Mouse (Mus musculus): ENCODE results near the gene Ppp1r27. TPM values are rescaled to one million over a fixed set of nuclear protein-coding genes. Genes with fewer than 3 reads are reported as not detected.
"Not testable (repeated sequence)": the region's sequence is repeated elsewhere in the genome, so short reads cannot be mapped to it uniquely, and the experiment has no call there.

The Ppp1r27 gene
- total RNA-seq (2021), result not detected

GRCm38 (mm10) chr11:120550810-120551440 lies at the start of gene Ppp1r27:
Ppp1r27 (minus strand) TSS chr11:120551132.
- no peak for DNase-seq (ENCODE audit: extremely low spot score in 1 of 2, low spot score in 2 of 2)
- intact Hi-C loops (cut with DNase I), result no loop called here

GRCm38 (mm10) chr11:120600716-120601115 lies 49.8 kb upstream of the Ppp1r27 start:
- intact Hi-C loops (cut with DNase I), result no loop called here
- no peak for DNase-seq (ENCODE audit: extremely low spot score in 1 of 2, low spot score in 2 of 2)

GRCm38 (mm10) chr11:120598990-120599549 lies 48.1 kb upstream of the Ppp1r27 start:
- DNase-seq (ENCODE audit: extremely low spot score in 1 of 2, low spot score in 2 of 2), result no peak
- intact Hi-C loops (cut with DNase I), result no loop called here

GRCm38 (mm10) chr11:120598283-120598989 lies 47.5 kb upstream of the Ppp1r27 start, which contains the start of the genes Alyref and Anapc11:
Alyref (minus strand) TSS chr11:120598365.
Anapc11 (plus strand) TSS chr11:120598421.
- intact Hi-C loops (cut with DNase I), result no loop called here
- DNase-seq (ENCODE audit: extremely low spot score in 1 of 2, low spot score in 2 of 2), result peak; percentile 89 to 97

GRCm38 (mm10) chr11:120597240-120598235 lies 46.6 kb upstream of the Ppp1r27 start:
- intact Hi-C loops (cut with DNase I), result no loop called here
- DNase-seq (ENCODE audit: extremely low spot score in 1 of 2, low spot score in 2 of 2), result peak in 1 of 2 experiments; percentile 49

- intact Hi-C loops (cut with DNase I), result no loop called here
- no peak for DNase-seq (ENCODE audit: extremely low spot score in 1 of 2, low spot score in 2 of 2)
These were observed 37.6 kb upstream of the Ppp1r27 start for GRCm38 (mm10) chr11:120588531-120588930.

GRCm38 (mm10) chr11:120583937-120584336 lies 33.0 kb upstream of the Ppp1r27 start:
- no peak for DNase-seq (ENCODE audit: extremely low spot score in 1 of 2, low spot score in 2 of 2)
- intact Hi-C loops (cut with DNase I), result no loop called here

GRCm38 (mm10) chr11:120582982-120583293 lies 32.0 kb upstream of the Ppp1r27 start:
- DNase-seq (ENCODE audit: extremely low spot score in 1 of 2, low spot score in 2 of 2); intact Hi-C loops (cut with DNase I): not testable (repeated sequence)

GRCm38 (mm10) chr11:120582268-120582981 lies 31.5 kb upstream of the Ppp1r27 start:
- intact Hi-C loops (cut with DNase I), result no loop called here
- no peak for DNase-seq (ENCODE audit: extremely low spot score in 1 of 2, low spot score in 2 of 2)

GRCm38 (mm10) chr11:120581490-120582267 lies 30.7 kb upstream of the Ppp1r27 start, which contains the start of gene Arhgdia:
Arhgdia (minus strand) TSS chr11:120581624.
- intact Hi-C loops (cut with DNase I), result no loop called here
- DNase-seq (ENCODE audit: extremely low spot score in 1 of 2, low spot score in 2 of 2), result peak; percentile 84 to 94

GRCm38 (mm10) chr11:120580871-120581331 lies 30.0 kb upstream of the Ppp1r27 start:
- DNase-seq (ENCODE audit: extremely low spot score in 1 of 2, low spot score in 2 of 2), result peak in 1 of 2 experiments; percentile 70
- intact Hi-C loops (cut with DNase I), result no loop called here

- intact Hi-C loops (cut with DNase I), result no loop called here
- DNase-seq (ENCODE audit: extremely low spot score in 1 of 2, low spot score in 2 of 2), result no peak
These were observed 29.3 kb upstream of the Ppp1r27 start for GRCm38 (mm10) chr11:120580190-120580589.

- DNase-seq (ENCODE audit: extremely low spot score in 1 of 2, low spot score in 2 of 2), result peak in 1 of 2 experiments; percentile 78
- intact Hi-C loops (cut with DNase I), result no loop called here
These were observed 28.6 kb upstream of the Ppp1r27 start for GRCm38 (mm10) chr11:120579316-120580107.

GRCm38 (mm10) chr11:120578694-120579243 lies 27.8 kb upstream of the Ppp1r27 start:
- peak in 1 of 2 experiments; percentile 57 for DNase-seq (ENCODE audit: extremely low spot score in 1 of 2, low spot score in 2 of 2)
- intact Hi-C loops (cut with DNase I), result no loop called here

- intact Hi-C loops (cut with DNase I), result no loop called here
These were observed 27.2 kb upstream of the Ppp1r27 start for GRCm38 (mm10) chr11:120578024-120578693.

More at GRCm38 (mm10) chr11:120578024-120578693, 27.2 kb upstream of the Ppp1r27 start:
- DNase-seq (ENCODE audit: extremely low spot score in 1 of 2, low spot score in 2 of 2), result peak in 1 of 2 experiments; percentile 30

All from left cerebral cortex, postnatal 10 days (tissue).